Mouse (Mus musculus) gastrocnemius, postnatal 25 days (tissue): ENCODE results near the gene 1700013G24Rik. TPM values are rescaled to one million over a fixed set of nuclear protein-coding genes. Genes with fewer than 3 reads are reported as not detected.

Experiments
- DNase-seq: peaks from one replicate; pipeline ENCODE4 v3.0.0; 2022
- total RNA-seq, 2 experiments: library from RNA; stranded (reverse); gene quantifications; 1 replicate in 1 of 2; 2 replicates in 1 of 2; pipeline ENCODE4 v1.2.3; 2021

Gene 1700013G24Rik
- total RNA-seq, 2 experiments from 2014 or later: not detected

DNA sequence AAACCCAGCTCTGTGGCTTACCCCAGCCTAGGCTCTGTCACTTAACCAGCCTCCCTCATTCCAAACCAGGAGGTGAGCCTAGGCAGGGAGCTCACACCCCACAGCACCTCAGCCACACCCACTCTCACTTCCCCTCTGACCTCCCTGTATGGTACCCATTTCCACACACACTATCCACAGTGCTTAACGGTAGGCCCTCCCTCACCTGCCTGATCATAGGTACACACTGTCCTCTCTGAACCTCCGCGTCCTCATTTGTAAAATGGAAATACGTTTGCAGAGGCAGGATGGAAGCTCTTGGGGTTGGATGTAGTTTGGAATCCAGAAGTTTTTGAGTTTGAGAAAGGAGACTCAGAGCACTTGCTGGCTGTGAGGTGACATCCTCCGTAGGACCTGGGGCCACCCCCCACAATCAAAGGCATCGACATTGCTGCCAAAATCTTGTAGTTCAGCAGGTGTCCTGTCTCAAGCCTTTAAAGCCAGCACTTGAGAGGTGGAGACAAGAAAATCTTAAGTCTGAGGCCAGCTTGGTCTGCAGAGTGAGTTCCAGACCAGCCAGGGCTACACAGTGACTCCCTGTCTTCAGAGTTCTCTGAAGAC is 42.5 kb downstream of the 1700013G24Rik start:
- DNase-seq: no peak

GRCm38 (mm10) chr4:137497367-137497766 is 44.3 kb downstream of the 1700013G24Rik start:
- DNase-seq: peak; percentile 75

DNA sequence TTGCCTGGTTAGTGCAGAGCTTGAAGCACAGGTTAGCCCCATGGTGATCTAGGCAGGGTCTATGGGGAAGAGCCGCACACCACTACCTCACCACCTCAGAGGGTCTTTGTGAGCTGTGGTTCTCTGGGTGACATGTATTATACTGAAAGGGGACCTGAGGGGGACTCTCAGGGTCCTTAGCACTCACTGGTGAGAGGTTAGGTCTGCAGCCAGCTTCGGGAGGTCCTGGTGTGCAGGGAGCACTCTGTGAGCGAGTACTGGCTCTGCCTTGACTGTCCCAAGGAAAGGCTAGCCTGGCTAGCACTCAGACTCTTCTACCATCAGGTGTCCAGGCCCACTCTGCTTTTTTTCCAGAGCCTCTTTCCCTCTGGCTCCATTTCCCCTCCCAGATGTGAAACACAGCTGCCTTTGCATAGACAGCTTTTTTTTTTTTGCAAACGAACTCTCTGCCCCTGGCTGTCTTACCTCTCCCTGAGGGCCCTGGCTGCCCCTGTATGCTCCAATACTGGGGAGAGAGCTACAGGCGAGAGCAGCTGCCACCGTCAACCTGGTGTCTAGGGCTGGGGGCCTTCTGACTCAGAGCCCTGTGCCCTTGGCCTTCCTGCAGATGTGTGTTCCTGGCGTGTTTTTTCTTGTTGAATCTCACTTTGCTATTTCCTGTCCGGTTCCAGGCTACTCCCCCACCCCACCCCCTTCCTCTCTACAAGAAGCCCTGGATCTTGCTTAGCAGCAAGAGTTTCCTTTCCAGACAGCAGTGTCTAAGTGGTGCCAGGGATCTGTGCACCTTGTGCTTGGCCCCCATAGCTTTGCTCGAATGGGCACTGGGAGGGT is 45.0 kb downstream of the 1700013G24Rik start:
- DNase-seq: peak; percentile 81

DNA sequence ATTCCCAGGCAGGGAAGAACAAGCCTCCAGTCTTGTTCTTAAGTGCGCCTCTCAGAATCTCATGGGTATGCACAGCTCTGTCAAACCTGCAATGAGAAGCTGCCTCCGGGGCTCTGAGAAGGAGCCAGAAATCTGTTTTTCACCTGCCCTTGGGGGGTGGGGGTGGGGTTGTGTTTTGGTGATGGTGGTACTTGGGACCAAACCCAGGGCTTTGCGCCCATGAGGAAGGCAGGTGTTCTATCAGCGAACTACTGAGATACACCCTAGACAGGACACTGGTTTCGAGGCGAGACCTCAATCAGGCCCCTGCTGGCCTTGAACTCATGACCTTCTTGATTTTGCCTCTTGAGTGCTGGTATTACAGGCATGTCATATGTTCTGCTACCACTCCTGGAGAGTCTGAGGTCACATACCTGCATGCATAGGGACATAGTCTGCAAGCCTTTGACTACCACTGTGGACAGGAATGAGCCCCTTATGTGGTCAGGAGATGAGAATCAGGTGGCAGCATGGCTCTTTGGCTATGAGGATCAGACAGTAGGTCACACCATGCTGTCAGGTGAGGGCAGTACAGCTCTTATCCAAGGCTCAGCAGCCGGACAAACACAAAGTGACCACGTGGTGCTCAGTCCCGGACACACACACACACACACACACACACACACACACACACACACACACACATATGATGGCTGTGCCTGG is 45.9 kb downstream of the 1700013G24Rik start:
- DNase-seq: no peak

GRCm38 (mm10) chr4:137500149-137500548 is 47.1 kb downstream of the 1700013G24Rik start:
- DNase-seq: no peak

- DNase-seq: no peak
These were observed 47.9 kb downstream of the 1700013G24Rik start for GRCm38 (mm10) chr4:137500953-137501352.

DNA sequence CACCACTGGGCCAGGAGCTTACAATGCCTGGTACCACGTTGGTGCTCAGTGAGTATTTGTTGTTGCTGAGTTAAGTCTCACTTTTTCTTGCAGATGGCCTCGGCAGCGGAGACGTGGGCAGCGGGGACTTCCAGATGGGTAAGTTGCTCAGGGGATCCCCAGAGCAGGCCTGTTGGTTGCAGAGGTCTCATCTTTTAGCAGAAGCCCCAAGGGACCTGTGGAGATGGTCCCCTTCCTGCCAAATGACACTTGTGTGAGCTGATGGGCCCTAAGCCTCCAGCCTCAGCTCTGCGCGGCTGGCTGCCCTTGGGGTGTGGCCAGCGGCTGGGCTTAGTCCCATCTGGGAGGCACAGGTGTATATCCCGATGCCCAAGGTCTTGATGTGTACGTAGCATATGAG is 49.1 kb downstream of the 1700013G24Rik start:
- DNase-seq: no peak

DNA sequence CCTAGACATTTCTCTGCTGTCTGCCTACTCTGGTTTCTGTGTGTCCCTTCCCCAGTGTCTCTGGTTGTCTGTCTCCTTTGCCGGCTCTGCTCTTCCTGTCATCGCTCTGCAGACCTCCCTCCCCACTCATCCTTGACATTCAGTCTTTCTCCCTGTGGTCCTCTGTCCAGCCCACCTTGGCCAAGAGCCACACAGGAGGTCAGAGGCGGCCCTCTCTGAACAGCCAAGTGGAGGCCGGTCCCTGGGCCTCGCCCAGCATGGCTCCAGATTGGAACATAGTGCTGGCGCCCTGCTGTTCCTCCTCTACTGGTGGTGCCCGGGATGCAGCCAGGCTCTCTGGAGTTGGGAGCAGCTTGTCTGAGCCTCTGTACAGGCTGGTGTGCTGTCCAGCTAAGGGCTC is 49.7 kb downstream of the 1700013G24Rik start:
- DNase-seq: no peak

GRCm38 (mm10) chr4:137503509-137503971 is 50.5 kb downstream of the 1700013G24Rik start:
- DNase-seq: no peak

Other genes starting within 250 kb of the 1700013G24Rik start
- 10 to 100 TPM in 1 of 2 experiments, 1 to 10 TPM in 1; 6.4 to 10.0 TPM for gene Wnt4, start 175.8 kb upstream of the 1700013G24Rik start, total RNA-seq
- gene Cdc42, start 95.6 kb upstream of the 1700013G24Rik start, total RNA-seq: 100 to 1,000 TPM; 159 to 174 TPM
- not detected for gene Cela3a, start 43.5 kb upstream of the 1700013G24Rik start, total RNA-seq
- gene Cela3b, start 22.7 kb upstream of the 1700013G24Rik start, total RNA-seq: not detected
- 100 to 1,000 TPM; 105 to 107 TPM for gene Hspg2, start 15.5 kb downstream of the 1700013G24Rik start, total RNA-seq
- gene Ldlrad2, start 121.3 kb downstream of the 1700013G24Rik start, total RNA-seq: not detected
- gene Usp48, start 140.5 kb downstream of the 1700013G24Rik start, total RNA-seq: 10 to 100 TPM; 23.8 to 27.4 TPM
- gene Rap1gap, start 211.4 kb downstream of the 1700013G24Rik start, total RNA-seq: 1 to 10 TPM; 8.0 to 9.4 TPM